Mouse (Mus musculus) thymus, postnatal 14 days (tissue): ENCODE results near the gene Zcchc24.
"Not testable (repeated sequence)": the region's sequence is repeated elsewhere in the genome, so short reads cannot be mapped to it uniquely, and the experiment has no call there.

Source experiments
- DNase-seq: peaks from one replicate; pipeline ENCODE4 v3.0.0; 2021

Gene Zcchc24

GRCm38 (mm10) chr14:25768915-25769625 lies at the start of gene Zcchc24:
TSS of gene Zcchc24 (minus strand) at chr14:25769039.
- DNase-seq = peak; percentile 93

GRCm38 (mm10) chr14:25816416-25816815 lies 47.6 kb upstream of the Zcchc24 start:
- DNase-seq = peak; percentile 59

GRCm38 (mm10) chr14:25814140-25814539 lies 45.3 kb upstream of the Zcchc24 start:
- DNase-seq = no peak

GRCm38 (mm10) chr14:25811026-25811425 lies 42.2 kb upstream of the Zcchc24 start:
- DNase-seq = not testable (repeated sequence)

- DNase-seq = no peak
Observed at GRCm38 (mm10) chr14:25806561-25806960, 37.7 kb upstream of the Zcchc24 start.

- no peak for DNase-seq
Observed at GRCm38 (mm10) chr14:25805871-25806270, 37.0 kb upstream of the Zcchc24 start.

GRCm38 (mm10) chr14:25803246-25803809 lies 34.5 kb upstream of the Zcchc24 start:
- no peak for DNase-seq

- DNase-seq = no peak
Observed at GRCm38 (mm10) chr14:25802511-25802910, 33.7 kb upstream of the Zcchc24 start.

- DNase-seq = peak; percentile 88
Observed at GRCm38 (mm10) chr14:25800166-25800960, 31.5 kb upstream of the Zcchc24 start.

- no peak for DNase-seq
Observed at GRCm38 (mm10) chr14:25796619-25797018, 27.8 kb upstream of the Zcchc24 start.

- DNase-seq = no peak
Observed at GRCm38 (mm10) chr14:25795561-25796174, 26.8 kb upstream of the Zcchc24 start.

GRCm38 (mm10) chr14:25795067-25795466 lies 26.2 kb upstream of the Zcchc24 start:
- DNase-seq = no peak

- DNase-seq = no peak
Observed at GRCm38 (mm10) chr14:25794331-25794730, 25.5 kb upstream of the Zcchc24 start.

- no peak for DNase-seq
Observed at GRCm38 (mm10) chr14:25790768-25791302, 22.0 kb upstream of the Zcchc24 start.

- DNase-seq = no peak
Observed at GRCm38 (mm10) chr14:25789946-25790345, 21.1 kb upstream of the Zcchc24 start.

GRCm38 (mm10) chr14:25789207-25789606 lies 20.4 kb upstream of the Zcchc24 start:
- DNase-seq = no peak

- DNase-seq = no peak
Observed at GRCm38 (mm10) chr14:25788201-25788600, 19.4 kb upstream of the Zcchc24 start.

- DNase-seq = no peak
Observed at GRCm38 (mm10) chr14:25787387-25787910, 18.6 kb upstream of the Zcchc24 start.

GRCm38 (mm10) chr14:25786959-25787358 lies 18.1 kb upstream of the Zcchc24 start:
- DNase-seq = no peak

GRCm38 (mm10) chr14:25785210-25785609 lies 16.4 kb upstream of the Zcchc24 start:
- peak; percentile 38 for DNase-seq

- no peak for DNase-seq
Observed at GRCm38 (mm10) chr14:25783220-25783619, 14.4 kb upstream of the Zcchc24 start.

GRCm38 (mm10) chr14:25780601-25781000 lies 11.8 kb upstream of the Zcchc24 start:
- DNase-seq = no peak

GRCm38 (mm10) chr14:25776294-25776693 lies 7.5 kb upstream of the Zcchc24 start:
- DNase-seq = no peak
